Mouse (Mus musculus) bone marrow macrophage, adult 2 months (primary cell): ENCODE measurements at regions not wholly inside any gene's neighbourhood (a gene's known extent, or its start where the extent isn't known, plus 50 kb on each side); places are given as distances from the start of the nearest gene placed in this dataset.

Source experiments
- H3K27ac ChIP-seq: 2 replicates; pipeline ENCODE4 v1.5.1; 2012; ENCODE audit warnings: low read depth, low read length; ENCODE audit not compliant: insufficient read depth
- H3K4me1 ChIP-seq: 2 replicates; pipeline ENCODE4 v1.6.1; 2012; ENCODE audit warnings: low read length; ENCODE audit not compliant: control insufficient read depth, insufficient read depth
- H3K4me3 ChIP-seq: 2 replicates; pipeline ENCODE4 v1.5.1; 2012; ENCODE audit warnings: mild to moderate bottlenecking, low read length, moderate library complexity; ENCODE audit not compliant: insufficient read depth
- CTCF ChIP-seq: IDR thresholded peaks from 2 replicates; pipeline ENCODE4 v1.5.1; 2012; ENCODE audit warnings: low read depth, mild to moderate bottlenecking, low read length, moderate library complexity
- POLR2A ChIP-seq: IDR thresholded peaks from 2 replicates; pipeline ENCODE4 v1.6.1; 2012; ENCODE audit warnings: mild to moderate bottlenecking, low read depth, low read length, borderline replicate concordance

GRCm38 (mm10) chr13:90392415-90392814, 303.0 kb upstream of the Xrcc4 start:
- H3K4me1 ChIP-seq: no peaks in the 10 kb centered on the region
- no peak overlapping the region for H3K27ac ChIP-seq
- no peak overlapping the region for H3K4me3 ChIP-seq
- TF ChIP-seq POLR2A: no peak
- no peak for TF ChIP-seq CTCF

- TF ChIP-seq CTCF: no peak
- TF ChIP-seq POLR2A: no peak
- Histone ChIP-seq H3K27ac (no peak overlapping the region), H3K4me3 (no peak overlapping the region), H3K4me1 (no peaks in the 10 kb centered on the region)
These were observed 287.2 kb upstream of the Xrcc4 start for GRCm38 (mm10) chr13:90376619-90377018.

DNA sequence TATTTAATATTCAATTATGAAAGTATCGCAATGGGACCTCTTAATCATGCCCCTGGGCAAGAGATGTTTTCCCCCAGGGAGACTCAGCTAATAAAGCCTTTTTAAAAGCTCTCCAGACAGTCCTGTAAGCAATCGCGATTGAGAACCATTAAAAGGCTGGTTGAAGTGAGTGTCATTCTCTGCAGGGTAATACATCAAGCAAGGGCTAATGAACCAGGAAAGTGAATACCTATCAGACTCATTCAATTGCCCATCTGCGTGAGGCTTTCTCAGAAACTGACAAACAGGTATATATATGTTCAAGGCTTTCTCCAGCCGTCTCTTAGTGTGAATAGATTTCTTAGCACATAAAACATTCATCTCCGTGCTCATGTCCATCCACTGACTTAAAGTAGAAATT, 286.8 kb upstream of the Xrcc4 start:
- TF ChIP-seq POLR2A (no peak), CTCF (no peak)
- no peak overlapping the region for H3K4me3 ChIP-seq

GRCm38 (mm10) chr13:90371415-90372150, 282.2 kb upstream of the Xrcc4 start:
- no peaks in the 10 kb centered on the region for H3K4me1 ChIP-seq
- H3K27ac ChIP-seq: no peak overlapping the region
- TF ChIP-seq CTCF (no peak), POLR2A (no peak)
- H3K4me3 ChIP-seq: no peak overlapping the region

More for the DNA sequence above, 286.8 kb upstream of the Xrcc4 start:
- Histone ChIP-seq H3K27ac (no peak overlapping the region), H3K4me1 (no peaks in the 10 kb centered on the region)

GRCm38 (mm10) chr13:90370746-90371414, 281.5 kb upstream of the Xrcc4 start:
- Histone ChIP-seq H3K4me1 (no peaks in the 10 kb centered on the region), H3K4me3 (no peak overlapping the region)
- TF ChIP-seq POLR2A (no peak), CTCF (no peak)

GRCm38 (mm10) chr13:90364518-90365027, 275.2 kb upstream of the Xrcc4 start:
- no peak for TF ChIP-seq CTCF
- no peak for TF ChIP-seq POLR2A
- Histone ChIP-seq H3K4me3 (no peak overlapping the region), H3K4me1 (peaks cover 10% of the 10 kb centered on the region), H3K27ac (peak overlapping the region; percentile 21; the same call in 1 of the 2 replicates)

More at GRCm38 (mm10) chr13:90370746-90371414, 281.5 kb upstream of the Xrcc4 start:
- H3K27ac ChIP-seq: no peak overlapping the region

DNA sequence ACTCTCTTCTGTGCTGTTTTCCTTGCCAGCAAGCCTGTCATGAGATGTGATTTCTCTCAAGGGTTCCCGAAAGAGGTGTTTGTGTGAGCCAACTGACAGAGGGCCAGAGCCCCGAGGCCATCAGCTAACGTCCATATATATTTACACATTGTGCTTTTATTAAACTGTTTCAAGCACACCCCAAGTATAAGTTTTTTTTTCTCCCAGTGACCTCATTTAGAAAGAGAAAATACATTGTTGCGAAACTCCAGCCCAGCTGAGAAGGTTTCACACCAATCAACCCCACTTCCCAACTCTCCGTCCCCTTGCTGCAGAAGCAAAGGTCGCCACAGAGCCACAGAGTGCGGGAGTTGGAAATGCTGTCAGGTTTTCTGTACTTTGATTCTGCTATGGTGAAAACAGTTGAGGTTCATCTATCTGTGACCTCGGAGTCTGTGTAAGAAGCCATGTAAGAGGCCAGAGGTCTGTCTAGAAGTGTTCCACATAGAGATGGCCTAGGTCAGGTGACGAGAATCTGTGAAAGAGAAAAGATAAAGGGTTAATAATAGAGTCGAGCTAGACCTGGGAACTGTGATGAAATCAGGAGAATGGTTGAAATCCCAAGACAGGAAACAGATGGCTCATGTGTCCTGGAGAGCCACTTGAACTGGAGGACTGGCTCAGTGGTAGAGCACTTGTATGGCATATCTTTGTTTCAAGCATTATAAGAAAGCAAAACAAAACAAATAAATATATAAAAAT, 270.6 kb upstream of the Xrcc4 start:
- Histone ChIP-seq H3K27ac (no peak overlapping the region), H3K4me3 (no peak overlapping the region), H3K4me1 (peaks cover 12% of the 10 kb centered on the region)
- TF ChIP-seq CTCF (no peak), POLR2A (no peak)

GRCm38 (mm10) chr13:90358149-90358548, 268.7 kb upstream of the Xrcc4 start:
- no peak overlapping the region for H3K27ac ChIP-seq
- TF ChIP-seq POLR2A: no peak
- TF ChIP-seq CTCF: no peak

GRCm38 (mm10) chr13:90355602-90356001, 266.2 kb upstream of the Xrcc4 start:
- Histone ChIP-seq H3K27ac (no peak overlapping the region), H3K4me3 (no peak overlapping the region), H3K4me1 (peaks cover 10% of the 10 kb centered on the region)
- no peak for TF ChIP-seq CTCF
- TF ChIP-seq POLR2A: no peak

More at GRCm38 (mm10) chr13:90358149-90358548, 268.7 kb upstream of the Xrcc4 start:
- H3K4me3 ChIP-seq: no peak overlapping the region
- H3K4me1 ChIP-seq: peaks cover 10% of the 10 kb centered on the region
